Mouse (Mus musculus) midbrain, embryonic 14.5 days (tissue): ENCODE measurements at regions not wholly inside any gene's neighbourhood (a gene's known extent, or its start where the extent isn't known, plus 50 kb on each side); places are given as distances from the start of the nearest gene placed in this dataset.
A peak's percentile ranks its signal among the peaks of the same experiment; 100 is the strongest.

Experiments
- ATAC-seq: fragments of 200-750 bp; cut with Nextera tagmentation; 2 replicates; pipeline ENCODE4 v1.8.0; 2017; ENCODE audit warnings: moderate number of reproducible peaks, moderate library complexity; ENCODE audit not compliant: low FRiP score, low TSS enrichment
- DNase-seq: peaks from one replicate; pipeline ENCODE4 v3.0.0-alpha.2; 2015
- H3K27ac ChIP-seq: fragments of 300-500 bp; sonication (generic); replicated peaks from 2 replicates; pipeline ENCODE4 v1.5.1; 2014; ENCODE audit warnings: mild to moderate bottlenecking, low read depth, low read length, moderate library complexity
- H3K27me3 ChIP-seq: fragments of 300-500 bp; sonication (generic); 2 replicates; pipeline ENCODE4 v1.6.1; 2014; ENCODE audit warnings: low read length, control low read depth, mixed read lengths; ENCODE audit not compliant: control insufficient read depth, insufficient read depth
- H3K36me3 ChIP-seq: fragments of 300-500 bp; sonication (generic); 2 replicates; pipeline ENCODE4 v1.6.1; 2014; ENCODE audit warnings: low read length, control low read depth; ENCODE audit not compliant: control insufficient read depth, insufficient read depth
- H3K4me1 ChIP-seq: fragments of 300-500 bp; sonication (generic); 2 replicates; pipeline ENCODE4 v1.6.1; 2014; ENCODE audit warnings: mild to moderate bottlenecking, antibody characterized with exemption, low read length, control low read depth; ENCODE audit not compliant: control insufficient read depth, insufficient read depth
- H3K4me2 ChIP-seq: fragments of 300-500 bp; sonication (generic); 2 replicates; pipeline ENCODE4 v1.6.1; 2014; ENCODE audit warnings: mild to moderate bottlenecking, low read length, moderate library complexity
- H3K4me3 ChIP-seq: fragments of 300-500 bp; sonication (generic); replicated peaks from 2 replicates; pipeline ENCODE4 v1.5.1; 2014; ENCODE audit warnings: low read depth, low read length
- H3K9ac ChIP-seq: fragments of 300-500 bp; sonication (generic); replicated peaks from 2 replicates; pipeline ENCODE4 v1.6.1; 2014; ENCODE audit warnings: mild to moderate bottlenecking, low read length, moderate library complexity
- H3K9me3 ChIP-seq: fragments of 300-500 bp; sonication (generic); 2 replicates; pipeline ENCODE4 v1.6.1; 2016; ENCODE audit warnings: low read length, control low read depth, mixed read lengths; ENCODE audit not compliant: control insufficient read depth
- WGBS: fragments of 180-500 bp; shearing (Covaris S2); extraction: QIAGEN DNeasy Blood & Tissue Kit; methylation state at CpG from one replicate; pipeline ENCODE4 v1.1.7; 2014; 5-methylcytosine and 5-hydroxymethylcytosine counted together

- no peak overlapping the region for H3K4me3 ChIP-seq
- H3K27me3 ChIP-seq = no peaks in the 10 kb centered on the region
- peak overlapping the region; percentile 45; the same call in 1 of the 2 replicates for H3K4me2 ChIP-seq
- no peak overlapping the region for H3K9ac ChIP-seq
- H3K36me3 ChIP-seq = no peaks in the 10 kb centered on the region
- ATAC-seq (no peak), DNase-seq (no peak)
- peak overlapping the region; percentile 73 for H3K27ac ChIP-seq
- 0 out of 2 replicates have a peak, but pooled peaks cover 2% of the 10 kb centered on the region for H3K9me3 ChIP-seq
- peaks cover 13% of the 10 kb centered on the region for H3K4me1 ChIP-seq
- 84% methylated on average over 9 of the region's 9 CpGs for WGBS
Measured at GRCm38 (mm10) chr13:47843011-47843410, 418.0 kb upstream of the Id4 start.

DNA sequence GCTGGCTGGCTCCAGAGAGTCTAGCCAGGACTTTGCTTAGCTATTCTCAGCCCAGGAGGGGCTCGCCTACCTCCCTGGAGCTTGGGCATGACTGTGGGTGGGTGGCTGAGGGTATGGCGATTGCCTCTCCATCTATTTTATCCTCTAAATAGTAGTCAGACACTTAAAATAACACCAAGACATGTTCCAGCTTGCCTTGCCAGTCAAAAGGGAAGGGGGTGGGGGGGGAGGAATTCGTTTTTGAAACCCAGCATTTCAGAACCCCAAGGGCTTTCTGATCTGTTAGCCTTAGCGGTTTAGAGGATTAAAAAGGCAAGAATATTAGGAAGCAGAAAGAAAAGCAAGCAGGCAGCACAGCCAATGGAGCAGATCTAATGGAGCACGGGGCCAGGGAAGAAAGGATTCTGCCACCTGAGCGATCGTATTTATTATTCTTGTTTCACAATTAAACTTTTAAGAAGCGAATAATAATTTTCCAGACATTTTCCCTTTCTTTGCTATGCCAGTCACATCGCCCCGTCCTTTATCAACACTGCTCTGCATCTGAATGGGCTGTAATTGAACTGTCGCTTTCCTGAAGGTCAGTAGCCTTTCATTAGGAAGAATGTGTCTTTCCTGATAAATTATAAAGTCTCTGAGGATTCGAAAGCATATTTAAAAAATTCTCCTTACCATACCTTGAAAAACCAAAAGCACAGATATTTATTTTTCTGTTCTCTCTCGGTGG, 417.3 kb upstream of the Id4 start:
- peak; percentile 37; the same call in 1 of the 2 replicates for ATAC-seq
- Histone ChIP-seq H3K4me3 (no peak overlapping the region), H3K27ac (peak overlapping the region; percentile 73), H3K27me3 (no peaks in the 10 kb centered on the region), H3K36me3 (no peaks in the 10 kb centered on the region), H3K9me3 (0 out of 2 replicates have a peak, but pooled peaks cover 2% of the 10 kb centered on the region), H3K9ac (no peak overlapping the region; the same call in 1 of the 2 replicates), H3K4me2 (peak overlapping the region; percentile 45), H3K4me1 (peaks cover 19% of the 10 kb centered on the region)
- DNase-seq = peak; percentile 79
- WGBS = 4% methylated on average over 13 of the region's 13 CpGs

DNA sequence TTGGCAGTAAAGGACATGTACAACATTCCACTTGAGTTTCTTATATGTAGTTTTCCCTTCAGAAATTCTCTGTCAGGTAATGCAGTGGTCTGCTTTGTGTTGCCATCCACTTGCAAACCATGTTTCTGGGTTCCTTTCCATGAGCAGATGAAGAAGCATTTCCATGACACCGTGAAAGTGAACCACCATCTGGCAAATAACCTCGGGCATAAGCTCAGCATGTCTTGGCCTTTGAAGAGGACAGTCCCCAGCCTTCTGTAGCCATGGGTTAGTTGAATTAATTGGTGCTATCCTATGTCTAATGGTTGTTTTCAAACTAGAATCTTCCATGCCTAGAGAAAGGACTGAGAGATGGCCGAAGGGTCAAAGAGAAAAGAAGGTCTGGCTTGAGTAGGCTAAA, 414.3 kb upstream of the Id4 start:
- no peaks in the 10 kb centered on the region for H3K27me3 ChIP-seq
- no peaks in the 10 kb centered on the region for H3K36me3 ChIP-seq
- peaks cover 19% of the 10 kb centered on the region for H3K4me1 ChIP-seq
- H3K9me3 ChIP-seq = 0 out of 2 replicates have a peak, but pooled peaks cover 2% of the 10 kb centered on the region
- no peak overlapping the region for H3K4me3 ChIP-seq
- no peak for ATAC-seq
- no peak for DNase-seq
- H3K4me2 ChIP-seq = no peak overlapping the region
- 95% methylated on average over 3 of the region's 3 CpGs for WGBS
- no peak overlapping the region for H3K9ac ChIP-seq
- H3K27ac ChIP-seq = no peak overlapping the region

DNA sequence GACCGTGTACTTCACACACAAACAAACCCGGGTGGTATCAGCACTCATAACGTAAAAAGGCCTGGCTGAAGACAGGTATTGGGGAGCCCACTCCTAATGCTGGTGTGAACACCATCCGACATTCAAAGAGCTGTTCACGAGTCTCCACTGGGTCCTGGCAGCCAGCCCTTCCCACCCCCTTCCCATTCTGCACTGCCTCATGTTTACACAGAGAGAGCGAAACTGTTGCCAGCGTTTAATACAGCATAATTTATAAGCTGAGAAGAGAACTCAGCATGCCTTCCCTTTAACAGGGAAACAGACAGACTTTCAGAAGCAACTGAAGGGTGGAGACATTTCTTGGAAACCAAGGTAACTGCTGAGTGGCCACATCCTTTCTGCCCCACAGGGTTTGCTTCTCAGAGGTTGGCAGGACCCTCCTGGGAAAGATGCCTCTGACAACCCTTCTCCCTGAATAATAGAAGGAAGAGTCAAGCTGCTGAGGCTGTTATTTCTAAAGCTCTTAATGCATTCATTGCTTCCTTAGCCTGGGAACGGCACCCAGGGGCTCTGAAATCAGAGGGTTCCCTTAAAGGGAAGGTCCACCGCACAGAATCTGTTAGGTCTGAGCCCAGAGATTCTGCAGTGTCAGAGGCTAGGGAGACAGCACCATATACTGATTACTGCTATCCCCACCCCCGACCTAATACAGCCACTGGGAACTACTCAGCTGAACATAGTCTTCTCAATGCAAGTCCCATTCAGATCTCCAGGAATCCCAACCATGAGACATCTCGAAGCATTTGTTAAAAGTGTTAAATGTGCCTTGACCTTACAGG, 412.4 kb upstream of the Id4 start:
- Histone ChIP-seq H3K27me3 (no peaks in the 10 kb centered on the region), H3K36me3 (no peaks in the 10 kb centered on the region), H3K4me1 (peaks cover 8% of the 10 kb centered on the region), H3K4me3 (no peak overlapping the region), H3K4me2 (no peak overlapping the region), H3K9ac (no peak overlapping the region), H3K27ac (no peak overlapping the region; the same call in 1 of the 2 replicates), H3K9me3 (0 out of 2 replicates have a peak, but pooled peaks cover 2% of the 10 kb centered on the region)
- DNase-seq (peak; percentile 72), ATAC-seq (no peak)
- 46% methylated on average over 11 of the region's 11 CpGs for WGBS

GRCm38 (mm10) chr13:47855422-47856108, 405.5 kb upstream of the Id4 start:
- ATAC-seq = no peak; the same call in 1 of the 2 replicates
- 2% methylated on average over 22 of the region's 22 CpGs for WGBS
- Histone ChIP-seq H3K4me1 (peaks cover 15% of the 10 kb centered on the region), H3K9me3 (no peaks in the 10 kb centered on the region), H3K4me2 (peak overlapping the region; percentile 46), H3K36me3 (no peaks in the 10 kb centered on the region), H3K9ac (peak overlapping the region; percentile 27), H3K27me3 (no peaks in the 10 kb centered on the region), H3K4me3 (no peak overlapping the region; the same call in 1 of the 2 replicates), H3K27ac (peak overlapping the region; percentile 66)
- DNase-seq = peak; percentile 56

- Histone ChIP-seq H3K4me1 (peaks cover 15% of the 10 kb centered on the region), H3K27ac (no peak overlapping the region), H3K4me2 (no peak overlapping the region), H3K27me3 (no peaks in the 10 kb centered on the region), H3K36me3 (no peaks in the 10 kb centered on the region), H3K4me3 (no peak overlapping the region), H3K9ac (no peak overlapping the region), H3K9me3 (no peaks in the 10 kb centered on the region)
- no peak for DNase-seq
- ATAC-seq = no peak
- WGBS = 78% methylated on average over 4 of the region's 4 CpGs
Measured at GRCm38 (mm10) chr13:47858946-47859345, 402.1 kb upstream of the Id4 start.

- 48% methylated on average over 8 of the region's 8 CpGs for WGBS
- no peak; the same call in 1 of the 2 replicates for ATAC-seq
- Histone ChIP-seq H3K27me3 (no peaks in the 10 kb centered on the region), H3K4me3 (no peak overlapping the region), H3K36me3 (no peaks in the 10 kb centered on the region), H3K9me3 (no peaks in the 10 kb centered on the region), H3K4me1 (peaks cover 10% of the 10 kb centered on the region), H3K27ac (no peak overlapping the region), H3K9ac (no peak overlapping the region), H3K4me2 (no peak overlapping the region)
- peak; percentile 75 for DNase-seq
Measured at GRCm38 (mm10) chr13:47860316-47860715, 400.7 kb upstream of the Id4 start.

DNA sequence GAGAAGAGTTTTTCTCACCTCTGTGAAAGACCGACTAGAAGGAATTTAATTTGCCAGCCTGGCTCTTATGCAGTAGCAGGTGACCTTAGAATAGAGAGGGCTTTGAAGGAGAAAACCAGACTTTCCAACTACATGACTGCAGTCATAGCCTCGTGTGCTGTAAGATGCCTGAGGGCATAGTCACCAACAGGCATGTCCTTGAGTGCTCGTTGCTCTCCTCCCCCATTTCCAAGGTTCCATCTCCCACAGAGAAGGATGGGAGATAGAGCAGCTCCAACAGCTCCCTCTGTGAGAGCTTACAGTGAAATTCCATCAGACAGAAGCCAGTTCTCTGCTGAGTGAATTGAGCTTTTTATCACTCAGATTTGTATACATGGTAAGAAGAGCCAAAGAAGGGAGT, 398.1 kb upstream of the Id4 start:
- Histone ChIP-seq H3K4me3 (no peak overlapping the region), H3K9ac (no peak overlapping the region), H3K4me1 (no peaks in the 10 kb centered on the region; the same call in 1 of the 2 replicates), H3K4me2 (no peak overlapping the region), H3K9me3 (no peaks in the 10 kb centered on the region), H3K27me3 (no peaks in the 10 kb centered on the region), H3K36me3 (no peaks in the 10 kb centered on the region), H3K27ac (no peak overlapping the region)
- ATAC-seq (no peak), DNase-seq (no peak)
- 79% methylated on average over 3 of the region's 3 CpGs for WGBS
